Mouse (Mus musculus): ENCODE data around the gene Hils1.

DNA sequence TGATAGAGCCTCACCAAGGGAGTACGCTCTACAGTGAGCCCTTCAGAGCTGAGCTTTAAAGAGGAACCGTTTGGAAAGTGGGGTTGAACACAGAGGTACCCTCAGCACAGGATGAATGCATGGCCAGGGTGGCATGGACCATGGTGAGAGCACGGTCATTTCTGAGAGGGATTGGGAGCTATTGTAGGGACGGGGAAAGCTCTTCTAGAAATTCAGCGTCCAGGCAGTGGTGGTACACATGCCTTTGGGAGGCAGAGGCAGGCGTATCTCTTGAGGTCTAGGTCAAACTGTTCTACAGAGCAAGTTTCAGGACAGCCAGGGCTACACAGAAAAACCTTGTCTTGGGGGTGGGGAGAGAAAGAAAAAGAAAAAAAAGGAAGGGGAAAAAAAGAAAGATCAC, 29.6 kb downstream of the Hils1 start:
- no peak for TF ChIP-seq CTCF (IDR thresholded peaks at IDR 0.05; ENCODE audit: extremely low read depth, insufficient read depth, low read length)
- no peak for TF ChIP-seq POLR2A (IDR thresholded peaks at IDR 0.05; ENCODE audit: extremely low read depth, insufficient read depth, low read length)
